Comparison of ENCODE assay signal across 9 mouse cellular contexts in genomic region chr4:151107131-151108001, GRCm38 (mm10). TPM values are rescaled to one million over a fixed set of nuclear protein-coding genes. Genes with fewer than 3 reads are reported as not detected.
DNase-seq lines count a peak whose midpoint lies in the region; ATAC-seq lines count a peak whose summit lies in the region.
"Had no signal": no experiment of that assay in that cellular context is flagged by ENCODE, and none has a peak within 500 bp of the region (broad histone marks: within the 10 kb centered on the region; RNA-seq: fewer than 3 reads in every experiment).

No protein-coding gene starts in this region.

- H3K9ac ChIP-seq in embryonic facial prominence, embryonic 14.5 days (ENCODE audit: low read depth, low read length), result peak overlapping the region; percentile 73
- H3K9ac ChIP-seq in intestine, embryonic 15.5 days, result peak overlapping the region; percentile 64
- no peak overlapping the region for H3K9ac ChIP-seq in liver, embryonic 15.5 days

- ATAC-seq in embryonic facial prominence, embryonic 14.5 days (ENCODE audit: low read depth), result peak; percentile 7; the same call in 1 of the 2 replicates
- ATAC-seq in intestine, embryonic 15.5 days, result peak; percentile 18
- ATAC-seq in liver, embryonic 15.5 days (ENCODE audit: insufficient read depth), result no peak
- no peak for ATAC-seq in megakaryocyte-erythroid progenitor cell, adult 5-6 weeks (replicated peaks; ENCODE audit: low FRiP score, low TSS enrichment, poor library complexity, severe bottlenecking)

- H3K36me3 ChIP-seq in embryonic facial prominence, embryonic 14.5 days (ENCODE audit: control insufficient read depth, insufficient read depth, low read length), result no peaks in the 10 kb centered on the region
- no peaks in the 10 kb centered on the region for H3K36me3 ChIP-seq in intestine, embryonic 15.5 days
- no peaks in the 10 kb centered on the region for H3K36me3 ChIP-seq in liver, embryonic 15.5 days (replicated peaks)

- H3K4me2 ChIP-seq in embryonic facial prominence, embryonic 14.5 days (ENCODE audit: low read depth, low read length), result peak overlapping the region; percentile 100
- H3K4me2 ChIP-seq in intestine, embryonic 15.5 days (replicated peaks), result peak overlapping the region; percentile 99
- peak overlapping the region; percentile 66 for H3K4me2 ChIP-seq in liver, embryonic 15.5 days

- H3K4me3 ChIP-seq in embryonic facial prominence, embryonic 14.5 days (ENCODE audit: low read depth, low read length), result peak overlapping the region; percentile 65
- peak overlapping the region; percentile 61 for H3K4me3 ChIP-seq in intestine, embryonic 15.5 days (replicated peaks)
- peak overlapping the region; percentile 41 for H3K4me3 ChIP-seq in liver, embryonic 15.5 days (replicated peaks)

- H3K9me3 ChIP-seq in embryonic facial prominence, embryonic 14.5 days (ENCODE audit: control insufficient read depth, low read length), result no peaks in the 10 kb centered on the region
- H3K9me3 ChIP-seq in intestine, embryonic 15.5 days, result no peaks in the 10 kb centered on the region
- H3K9me3 ChIP-seq in liver, embryonic 15.5 days (replicated peaks), result no peaks in the 10 kb centered on the region

- H3K27me3 ChIP-seq in embryonic facial prominence, embryonic 14.5 days (replicated peaks; ENCODE audit: control insufficient read depth, insufficient read depth, low read length), result peaks cover 28% of the 10 kb centered on the region
- peaks cover 26% of the 10 kb centered on the region for H3K27me3 ChIP-seq in intestine, embryonic 15.5 days (replicated peaks)
- peaks cover 69% of the 10 kb centered on the region for H3K27me3 ChIP-seq in liver, embryonic 15.5 days

- 7% methylated on average over 27 of the region's 60 CpGs for WGBS in embryonic facial prominence, embryonic 14.5 days
- 4% methylated on average over 60 of the region's 60 CpGs for WGBS in intestine, embryonic 15.5 days
- WGBS in liver, embryonic 15.5 days (ENCODE audit: insufficient replicate concordance), result 5% methylated on average over 60 of the region's 60 CpGs

- peak; percentile 23 to 38 for DNase-seq in adrenal gland, adult (ENCODE audit: inconsistent age in 2 of 2, low spot score in 1 of 2)
- DNase-seq in adrenal gland, adult 8-10 months, result no peak
- peak; percentile 38 for DNase-seq in R1 (ENCODE audit: low read depth, low spot score)
- DNase-seq in embryonic facial prominence, embryonic 14.5 days (ENCODE audit: low spot score), result peak; percentile 62
- DNase-seq in right cerebral cortex, postnatal 10 days (ENCODE audit: low spot score in 2 of 2), result peak; percentile 81 to 87

- H3K4me1 ChIP-seq in embryonic facial prominence, embryonic 14.5 days (ENCODE audit: control insufficient read depth, insufficient read depth, low read length), result 0 out of 2 replicates have a peak, but pooled peaks cover 3% of the 10 kb centered on the region
- peaks cover 20% of the 10 kb centered on the region for H3K4me1 ChIP-seq in intestine, embryonic 15.5 days (replicated peaks)
- peaks cover 8% of the 10 kb centered on the region; the same call in 1 of the 2 replicates for H3K4me1 ChIP-seq in liver, embryonic 15.5 days (replicated peaks)

- peak overlapping the region; percentile 54 for H3K27ac ChIP-seq in embryonic facial prominence, embryonic 14.5 days (replicated peaks; ENCODE audit: low read depth, low read length)
- 0 out of 2 replicates have a peak overlapping the region, but pooled peaks have one; percentile 9 for H3K27ac ChIP-seq in intestine, embryonic 15.5 days
- no peak overlapping the region for H3K27ac ChIP-seq in liver, embryonic 15.5 days (replicated peaks)

RNA-seq across cellular contexts. Expression of gene Gm13090, which starts 18.0 kb away (rescaled TPM):
- not detected for total RNA-seq in adrenal gland, adult 8-10 months (2022)
- polyA plus RNA-seq in embryonic facial prominence, embryonic 14.5 days (2014; fragmentation: Nextera tagmentation; extraction: Ambion mirVana), result not detected in 2 replicates
- not detected in 2 replicates for polyA plus RNA-seq in intestine, embryonic 15.5 days (2015; fragmentation: Nextera tagmentation; extraction: Ambion mirVana)
- polyA plus RNA-seq in liver, embryonic 15.5 days (2015; fragmentation: Nextera tagmentation; extraction: Ambion mirVana), result not detected in 2 replicates
- total RNA-seq in megakaryocyte-erythroid progenitor cell, adult 5-6 weeks (2014; fragmentation: Nextera tagmentation), result not detected in 2 replicates
- not detected in 2 replicates for total RNA-seq in megakaryocyte-erythroid progenitor cell, adult 5-6 weeks (2017)
- polyA plus RNA-seq: erythroblast, embryonic 14.5 days had no signal

RNA-seq across cellular contexts. Expression of gene Vamp3, which starts 49.6 kb away (rescaled TPM):
- total RNA-seq in adrenal gland, adult 8-10 months (2022), result 10 to 100 TPM; 57.3 to 70.2 (median 63.4) TPM
- polyA plus RNA-seq in embryonic facial prominence, embryonic 14.5 days (2014; fragmentation: Nextera tagmentation; extraction: Ambion mirVana), result 51.7 and 54.5 TPM in 2 replicates
- polyA plus RNA-seq in intestine, embryonic 15.5 days (2015; fragmentation: Nextera tagmentation; extraction: Ambion mirVana), result 120 and 126 TPM in 2 replicates
- 34.1 and 35.1 TPM in 2 replicates for polyA plus RNA-seq in liver, embryonic 15.5 days (2015; fragmentation: Nextera tagmentation; extraction: Ambion mirVana)
- total RNA-seq in megakaryocyte-erythroid progenitor cell, adult 5-6 weeks (2014; fragmentation: Nextera tagmentation), result 39.5 and 57.8 TPM in 2 replicates
- total RNA-seq in megakaryocyte-erythroid progenitor cell, adult 5-6 weeks (2017), result 46.4 and 55.0 TPM in 2 replicates

Comparison
In these comparisons a context has a peak if more than half of its experiments do, and no peak if none do; other contexts are left out.
1. ATAC-seq: peak in embryonic facial prominence, embryonic 14.5 days (single experiment) and intestine, embryonic 15.5 days (single experiment); none in liver, embryonic 15.5 days (single experiment) and megakaryocyte-erythroid progenitor cell, adult 5-6 weeks (single experiment).
2. Peak in every context shown above with its lines, with median percentiles within 50 percentile points of each other: H3K4me2 ChIP-seq and H3K4me3 ChIP-seq.